Mouse (Mus musculus) kidney, adult 2 months (tissue): Measurements from ENCODE around the gene Ptpn1.

ENCODE experiments used
- CTCF ChIP-seq: fragments of 200-500 bp; conservative IDR thresholded peaks from 2 replicates; pipeline ENCODE4 v1.5.1; 2011; ENCODE audit warnings: low read depth, mild to moderate bottlenecking, control low read depth, low read length, moderate library complexity, mixed read lengths; ENCODE audit not compliant: insufficient read depth, insufficient read length
- POLR2A ChIP-seq: fragments of 200-500 bp; IDR thresholded peaks from one replicate; pipeline ENCODE4 v1.6.1; 2011; ENCODE audit warnings: low read depth, low read length, control low read depth

DNA sequence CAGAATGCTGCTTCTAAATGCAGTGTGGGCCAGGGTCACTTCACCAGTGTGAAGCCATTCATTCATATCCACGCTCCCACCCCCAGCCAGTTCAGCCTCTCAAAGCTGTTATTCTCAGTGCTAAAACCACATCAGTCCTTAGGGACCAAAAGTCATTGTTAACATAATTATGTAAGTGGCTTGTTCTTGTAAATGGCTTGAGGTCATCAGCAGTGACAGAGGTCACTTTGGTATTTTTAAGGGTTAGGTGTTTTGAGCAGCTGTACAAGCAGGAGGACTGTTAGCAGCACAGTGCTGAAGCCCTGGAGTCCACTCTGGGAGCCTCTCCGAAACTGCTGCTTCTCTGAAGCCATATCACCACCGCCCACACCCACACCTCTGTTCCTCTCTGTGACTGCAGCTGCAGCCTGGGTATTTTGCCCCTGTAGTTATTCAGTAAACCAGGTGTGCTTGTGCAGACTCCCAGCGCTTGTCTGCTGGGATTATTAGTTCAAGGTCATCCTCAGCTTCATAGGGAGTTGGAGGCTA, 27.6 kb downstream of the Ptpn1 start:
- no peak for TF ChIP-seq CTCF
- TF ChIP-seq POLR2A, result no peak
